Mouse (Mus musculus): ENCODE measurements at regions not wholly inside any gene's neighbourhood (a gene's known extent, or its start where the extent isn't known, plus 50 kb on each side); places are given as distances from the start of the nearest gene placed in this dataset.

DNA sequence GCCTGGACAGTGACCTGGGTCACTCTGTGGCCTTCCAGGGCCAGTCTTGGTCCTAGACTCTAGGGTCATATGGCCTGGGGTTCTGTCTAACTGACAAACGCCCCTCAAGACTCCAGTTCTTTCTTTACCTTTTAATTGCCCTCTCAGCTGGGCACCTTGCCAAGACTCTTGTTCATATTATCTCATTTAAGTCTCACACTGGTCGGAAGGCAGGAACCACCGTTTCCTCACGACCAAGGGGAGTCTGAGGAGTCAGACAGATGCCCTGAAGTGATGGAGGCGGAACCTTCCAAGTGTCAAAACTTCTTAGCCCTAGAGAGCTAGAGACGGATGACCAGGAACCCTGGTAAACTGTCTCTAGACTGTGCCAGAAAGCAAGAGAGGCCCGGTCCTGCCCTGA is 81.7 kb upstream of the 1600014C23Rik start:
- Histone ChIP-seq H3K36me3 (replicated peaks; ENCODE audit: control insufficient read depth, insufficient read depth, low read length) (no peaks in the 10 kb centered on the region), H3K4me2 (ENCODE audit: low read depth, low read length) (no peak overlapping the region), H3K9me3 (replicated peaks; ENCODE audit: control insufficient read depth, low read length) (no peaks in the 10 kb centered on the region), H3K4me1 (ENCODE audit: control insufficient read depth, insufficient read depth) (peaks cover 36% of the 10 kb centered on the region), H3K27ac (ENCODE audit: low read depth) (0 out of 2 replicates have a peak overlapping the region, but pooled peaks have one; percentile 36), H3K9ac (replicated peaks; ENCODE audit: low read depth, low read length) (no peak overlapping the region), H3K4me3 (ENCODE audit: low read depth, low read length) (no peak overlapping the region), H3K27me3 (ENCODE audit: control insufficient read depth, insufficient read depth, low read length) (no peaks in the 10 kb centered on the region)
- DNase-seq (ENCODE audit: low spot score): no peak
- ATAC-seq (ENCODE audit: insufficient read depth, low read depth): no peak
- 37% methylated on average over 7 of the region's 7 CpGs for WGBS
- TF ChIP-seq EP300 (IDR thresholded peaks at IDR 0.05; ENCODE audit: low read depth): no peak
- no peak for TF ChIP-seq CTCF (IDR thresholded peaks at IDR 0.05; ENCODE audit: low read depth)

DNA sequence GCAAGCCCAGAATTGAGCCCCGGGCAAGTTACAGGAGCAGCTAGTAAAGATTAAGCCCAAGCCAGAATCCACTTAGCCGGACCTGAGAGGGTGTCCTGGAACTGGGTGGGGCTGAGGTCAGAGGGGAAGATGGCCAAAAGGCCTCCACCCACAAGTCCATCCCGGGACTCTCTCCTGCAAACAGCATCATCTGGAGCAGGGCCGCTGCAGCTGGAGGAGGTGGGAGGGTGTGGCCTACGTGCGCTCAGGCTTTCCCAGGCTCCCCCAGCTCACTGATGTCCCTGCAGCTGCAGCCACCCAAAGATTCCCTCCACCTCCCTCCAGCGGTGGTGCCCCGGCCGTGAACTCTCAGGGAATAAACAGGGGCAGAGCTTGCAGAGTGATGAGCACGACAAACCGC is 80.9 kb upstream of the 1600014C23Rik start:
- Histone ChIP-seq H3K9me3 (replicated peaks; ENCODE audit: control insufficient read depth, low read length) (no peaks in the 10 kb centered on the region), H3K9ac (replicated peaks; ENCODE audit: low read depth, low read length) (no peak overlapping the region), H3K36me3 (replicated peaks; ENCODE audit: control insufficient read depth, insufficient read depth, low read length) (no peaks in the 10 kb centered on the region), H3K27ac (ENCODE audit: low read depth) (no peak overlapping the region), H3K27me3 (ENCODE audit: control insufficient read depth, insufficient read depth, low read length) (no peaks in the 10 kb centered on the region), H3K4me3 (ENCODE audit: low read depth, low read length) (no peak overlapping the region), H3K4me1 (ENCODE audit: control insufficient read depth, insufficient read depth) (peaks cover 36% of the 10 kb centered on the region), H3K4me2 (ENCODE audit: low read depth, low read length) (no peak overlapping the region)
- ATAC-seq (ENCODE audit: insufficient read depth, low read depth): no peak
- no peak for TF ChIP-seq EP300 (IDR thresholded peaks at IDR 0.05; ENCODE audit: low read depth)
- no peak for TF ChIP-seq CTCF (IDR thresholded peaks at IDR 0.05; ENCODE audit: low read depth)
- WGBS: 34% methylated on average over 11 of the region's 11 CpGs
- DNase-seq (ENCODE audit: low spot score): no peak

DNA sequence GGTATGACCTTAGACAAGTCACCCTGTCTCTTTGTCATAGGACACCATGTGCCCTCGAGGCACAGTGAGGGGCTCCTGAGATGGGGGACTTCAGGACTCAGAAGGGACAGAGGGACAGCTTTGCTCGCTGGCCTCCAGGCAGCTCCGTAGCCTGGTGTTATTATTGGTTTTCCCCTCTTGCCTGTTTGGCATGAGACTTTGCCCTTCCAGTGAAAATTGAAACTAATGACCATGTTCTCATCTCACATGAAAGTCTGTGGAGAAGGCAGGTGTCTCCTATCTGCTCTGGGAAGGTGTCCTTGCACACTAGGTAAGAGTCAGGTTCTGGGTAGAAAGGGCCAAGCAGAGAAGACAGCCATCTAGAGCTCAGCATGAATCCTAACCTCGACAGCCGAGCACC is 80.3 kb upstream of the 1600014C23Rik start:
- Histone ChIP-seq H3K4me3 (ENCODE audit: low read depth, low read length) (no peak overlapping the region), H3K36me3 (replicated peaks; ENCODE audit: control insufficient read depth, insufficient read depth, low read length) (no peaks in the 10 kb centered on the region), H3K27me3 (ENCODE audit: control insufficient read depth, insufficient read depth, low read length) (no peaks in the 10 kb centered on the region), H3K4me2 (ENCODE audit: low read depth, low read length) (no peak overlapping the region), H3K27ac (ENCODE audit: low read depth) (no peak overlapping the region), H3K4me1 (ENCODE audit: control insufficient read depth, insufficient read depth) (peaks cover 36% of the 10 kb centered on the region), H3K9me3 (replicated peaks; ENCODE audit: control insufficient read depth, low read length) (no peaks in the 10 kb centered on the region), H3K9ac (replicated peaks; ENCODE audit: low read depth, low read length) (no peak overlapping the region)
- no peak for TF ChIP-seq EP300 (IDR thresholded peaks at IDR 0.05; ENCODE audit: low read depth)
- ATAC-seq (ENCODE audit: insufficient read depth, low read depth) (no peak), DNase-seq (ENCODE audit: low spot score) (no peak)
- WGBS: 87% methylated on average over 5 of the region's 5 CpGs

DNA sequence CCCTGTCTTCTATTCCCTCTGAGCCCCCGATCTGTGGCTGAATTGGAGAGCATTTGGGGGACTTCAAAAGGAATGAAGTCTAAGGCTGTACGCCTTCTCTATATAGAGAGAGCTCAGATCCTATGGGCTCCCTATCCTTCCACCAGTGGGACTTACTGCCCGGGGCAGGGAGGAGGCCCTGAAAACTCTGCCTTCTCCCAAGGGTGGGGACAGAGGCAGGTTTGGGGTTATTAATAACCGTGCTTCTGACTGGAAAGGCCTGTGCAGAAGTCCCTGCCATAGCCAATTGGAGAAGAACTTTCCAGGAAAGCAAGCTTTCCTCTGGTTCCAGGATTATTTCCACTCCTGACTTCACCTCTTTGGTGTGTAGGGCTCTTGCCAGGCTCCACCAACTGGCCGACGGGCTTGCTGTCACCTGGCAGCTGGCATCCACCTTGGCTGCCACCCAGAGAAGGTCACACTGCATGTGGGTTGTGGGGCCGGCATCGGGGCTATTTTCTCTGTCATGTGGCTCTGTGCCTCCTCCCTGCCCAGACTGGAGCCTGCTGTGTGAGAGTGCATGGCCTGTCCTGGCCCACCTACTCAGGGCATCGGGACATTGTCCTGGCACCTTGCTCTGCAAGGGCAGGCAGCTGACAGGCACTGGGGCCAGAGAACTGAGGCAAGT is 78.8 kb upstream of the 1600014C23Rik start:
- Histone ChIP-seq H3K27me3 (ENCODE audit: control insufficient read depth, insufficient read depth, low read length) (peaks cover 12% of the 10 kb centered on the region), H3K9ac (replicated peaks; ENCODE audit: low read depth, low read length) (no peak overlapping the region), H3K36me3 (replicated peaks; ENCODE audit: control insufficient read depth, insufficient read depth, low read length) (no peaks in the 10 kb centered on the region), H3K4me3 (ENCODE audit: low read depth, low read length) (no peak overlapping the region), H3K4me2 (ENCODE audit: low read depth, low read length) (no peak overlapping the region), H3K9me3 (replicated peaks; ENCODE audit: control insufficient read depth, low read length) (no peaks in the 10 kb centered on the region), H3K27ac (ENCODE audit: low read depth) (peak overlapping the region; percentile 94), H3K4me1 (ENCODE audit: control insufficient read depth, insufficient read depth) (peaks cover 36% of the 10 kb centered on the region)
- DNase-seq (ENCODE audit: low spot score) (peak; percentile 83), ATAC-seq (ENCODE audit: insufficient read depth, low read depth) (peak; percentile 88)
- 0 out of 2 replicates have a peak, but pooled peaks have one; percentile 1 for TF ChIP-seq CTCF (IDR thresholded peaks at IDR 0.05; ENCODE audit: low read depth)
- TF ChIP-seq EP300 (IDR thresholded peaks at IDR 0.05; ENCODE audit: low read depth): peak; percentile 73
- 45% methylated on average over 9 of the region's 9 CpGs for WGBS

DNA sequence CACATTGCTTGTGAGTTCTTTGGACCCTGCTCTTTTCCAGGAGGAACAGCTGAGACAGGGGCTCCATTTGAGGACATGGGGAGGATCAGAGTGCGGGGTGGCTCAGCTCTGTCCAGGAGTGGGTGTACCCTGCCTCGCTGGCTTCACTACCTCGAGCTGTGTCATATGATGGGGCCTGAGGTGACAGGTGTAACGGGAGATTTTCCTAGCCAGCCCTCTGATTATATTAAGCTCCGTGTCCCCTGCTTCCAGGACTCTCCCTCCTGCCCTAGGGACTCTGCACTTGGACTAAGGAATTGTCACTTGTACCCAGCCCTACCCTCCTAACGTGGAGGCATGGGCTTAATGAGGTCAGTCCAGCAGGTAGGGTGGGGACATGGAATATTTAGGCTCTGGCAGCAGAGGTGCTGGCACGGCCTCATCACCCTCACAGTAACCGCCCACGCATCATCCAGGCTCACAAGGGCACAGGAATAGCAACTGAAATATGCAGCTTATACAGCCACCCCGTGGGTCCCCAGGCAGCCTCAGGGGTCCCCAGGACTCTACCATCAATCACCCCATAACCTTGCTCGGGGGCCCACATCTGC is 78.1 kb upstream of the 1600014C23Rik start:
- DNase-seq (ENCODE audit: low spot score) (no peak), ATAC-seq (ENCODE audit: insufficient read depth, low read depth) (peak; percentile 4; the same call in 1 of the 2 replicates)
- no peak overlapping the region for H3K4me2 ChIP-seq (ENCODE audit: low read depth, low read length)
- H3K4me1 ChIP-seq (ENCODE audit: control insufficient read depth, insufficient read depth): peaks cover 34% of the 10 kb centered on the region
- H3K4me3 ChIP-seq (ENCODE audit: low read depth, low read length): no peak overlapping the region
- no peaks in the 10 kb centered on the region for H3K36me3 ChIP-seq (replicated peaks; ENCODE audit: control insufficient read depth, insufficient read depth, low read length)
- H3K27ac ChIP-seq (ENCODE audit: low read depth): peak overlapping the region; percentile 94
- no peaks in the 10 kb centered on the region for H3K9me3 ChIP-seq (replicated peaks; ENCODE audit: control insufficient read depth, low read length)
- TF ChIP-seq CTCF (IDR thresholded peaks at IDR 0.05; ENCODE audit: low read depth): no peak
- no peak for TF ChIP-seq EP300 (IDR thresholded peaks at IDR 0.05; ENCODE audit: low read depth)
- peaks cover 18% of the 10 kb centered on the region for H3K27me3 ChIP-seq (ENCODE audit: control insufficient read depth, insufficient read depth, low read length)
- WGBS: 56% methylated on average over 11 of the region's 11 CpGs
- H3K9ac ChIP-seq (replicated peaks; ENCODE audit: low read depth, low read length): no peak overlapping the region

Data from heart, postnatal 0 days (tissue).